Comparison of ENCODE assay signal across 11 mouse cellular contexts in genomic region chr10:93429141-93429911, GRCm38 (mm10). TPM values are rescaled to one million over a fixed set of nuclear protein-coding genes. Genes with fewer than 3 reads are reported as not detected.
DNase-seq lines count a peak whose midpoint lies in the region; ATAC-seq and TF ChIP-seq lines count a peak whose summit lies in the region.
"Had no signal": no experiment of that assay in that cellular context is flagged by ENCODE, and none has a peak within 500 bp of the region (broad histone marks: within the 10 kb centered on the region; RNA-seq: fewer than 3 reads in every experiment).

No protein-coding gene starts in this region.

- no peak overlapping the region for H3K4me3 ChIP-seq in kidney, adult 2 months (ENCODE audit: insufficient read depth, low read depth, low read length)
- H3K4me3 ChIP-seq: heart, embryonic 15.5 days had no signal

- peak; percentile 64 for TF ChIP-seq CTCF in kidney, adult 2 months (conservative IDR thresholded peaks at IDR 0.05; ENCODE audit: insufficient read depth, insufficient read length, low read depth, low read length)

- peak; percentile 37 for DNase-seq in kidney, adult 2 months
- no peak for DNase-seq in kidney, adult 11 months
- peak; percentile 44 for DNase-seq in 3T3-L1 (ENCODE audit: low read depth, low spot score)
- DNase-seq in CD4-positive helper T cell, adult 2 months (ENCODE audit: low read depth, low spot score) = peak; percentile 40
- peak; percentile 74 for DNase-seq in embryo, embryonic 10.5 days (ENCODE audit: low spot score)
- no peak for DNase-seq in adrenal gland, postnatal 14 days
- DNase-seq: adrenal gland, adult 8-10 months had no signal

- no peak for ATAC-seq in frontal cortex, adult (ENCODE audit: low TSS enrichment)
- no peak for ATAC-seq in inflammation-experienced regulatory T-cells, adult 6 months

- H3K4me1 ChIP-seq in kidney, adult 2 months (ENCODE audit: control insufficient read depth, insufficient read depth, low read length) = no peaks in the 10 kb centered on the region; the same call in 1 of the 2 replicates

- H3K27me3 ChIP-seq in kidney, adult 2 months (replicated peaks; ENCODE audit: control insufficient read depth, insufficient read depth, low read length) = no peaks in the 10 kb centered on the region
- H3K27me3 ChIP-seq: heart, embryonic 15.5 days had no signal

- no peak overlapping the region for H3K27ac ChIP-seq in kidney, adult 2 months (ENCODE audit: insufficient read depth, low read depth, low read length)
- H3K27ac ChIP-seq: heart, embryonic 15.5 days; macrophage had no signal

- no peak for TF ChIP-seq POLR2A in kidney, adult 2 months (IDR thresholded peaks at IDR 0.05; ENCODE audit: low read depth, low read length)

- H3K36me3 ChIP-seq in kidney, adult 2 months (ENCODE audit: control insufficient read depth, insufficient read depth, low read length) = no peaks in the 10 kb centered on the region
- H3K36me3 ChIP-seq: heart, embryonic 15.5 days had no signal

- 66% methylated on average over 12 of the region's 12 CpGs for WGBS in kidney, adult 2 months

RNA-seq across cellular contexts. Expression of gene Lta4h, which starts 23.9 kb away (rescaled TPM):
- polyA plus RNA-seq in kidney, adult 2 months (2012; rRNA removed) = 42.9 and 53.9 TPM in 2 replicates
- polyA plus RNA-seq in inflammation-experienced regulatory T-cells, adult 6 months (2017; shearing (Covaris generic)) = 100 to 1,000 TPM; 139 to 219 (median 185) TPM
- 61.4 and 62.6 TPM in 2 replicates for total RNA-seq in adrenal gland, postnatal 14 days (2021)

RNA-seq across cellular contexts. Expression of gene Hal, which starts 59.2 kb away (rescaled TPM):
- 0.22 and 0.26 TPM in 2 replicates for polyA plus RNA-seq in kidney, adult 2 months (2012; rRNA removed)
- 1 to 10 TPM in 2 of 3 experiments, not detected in 1; 1.2 to 2.7 TPM for polyA plus RNA-seq in inflammation-experienced regulatory T-cells, adult 6 months (2017; shearing (Covaris generic))
- 1.2 and 18.0 TPM in 2 replicates for total RNA-seq in adrenal gland, postnatal 14 days (2021)

Comparison
In these comparisons a context has a peak if more than half of its experiments do, and no peak if none do; other contexts are left out.
1. DNase-seq: peak in kidney, adult 2 months (single experiment), 3T3-L1 (single experiment), CD4-positive helper T cell, adult 2 months (single experiment) and embryo, embryonic 10.5 days (single experiment); none in kidney, adult 11 months (single experiment) and adrenal gland, postnatal 14 days (single experiment).